Mouse (Mus musculus) adrenal gland, adult 18-20 months (tissue): ENCODE results near the gene Hist1h2be. TPM values are rescaled to one million over a fixed set of nuclear protein-coding genes. Genes with fewer than 3 reads are reported as not detected.

ENCODE experiments used
- DNase-seq, 2 experiments: peaks; one replicate each; pipeline ENCODE4 v3.0.0; 2021 to 2022; ENCODE audit warnings: low spot score in 2 of 2
- long read RNA-seq, 2 experiments: library from polyadenylated mRNA; stranded (forward); transcript quantifications; one replicate each; pipeline ENCODE4 v2.0.0; 2021
- total RNA-seq, 2 experiments: library from RNA; stranded (reverse); gene quantifications; 1 replicate in 1 of 2; 2 replicates in 1 of 2; pipeline ENCODE4 v1.2.3; 2021

The Hist1h2be gene
- total RNA-seq, result 10 to 100 TPM in 1 of 2 experiments, 1 to 10 TPM in 1; 9.3 to 13.3 TPM
- long read RNA-seq, experiment 1, partial matches to known transcripts, result 2 of 3 reads
- long read RNA-seq, experiment 1, other reads (novel, unspliced or antisense), result 0 of 3 reads
- long read RNA-seq, experiment 2, partial matches to known transcripts, result 0 of 8 reads
- long read RNA-seq, experiment 2, other reads (novel, unspliced or antisense), result 4 of 8 reads

- DNase-seq, result peak; percentile 46 to 51
Measured at GRCm38 (mm10) chr13:23620733-23621531, at the start of gene Hist1h2be. TSS of gene Hist1h2be (minus strand) at chr13:23621124.

- no peak for DNase-seq
Measured at GRCm38 (mm10) chr13:23662536-23662935, 41.6 kb upstream of the Hist1h2be start.

- no peak for DNase-seq
Measured at GRCm38 (mm10) chr13:23659636-23660366, 38.9 kb upstream of the Hist1h2be start.

GRCm38 (mm10) chr13:23630653-23631052 is 9.7 kb upstream of the Hist1h2be start:
- DNase-seq, result no peak

- DNase-seq, result no peak
Measured at GRCm38 (mm10) chr13:23622861-23623450, 2.0 kb upstream of the Hist1h2be start.

GRCm38 (mm10) chr13:23622175-23622671 is 1.3 kb upstream of the Hist1h2be start, which contains the start of gene Hist1h1e:
TSS of gene Hist1h1e (minus strand) at chr13:23622558.
- peak; percentile 90 to 94 for DNase-seq

- peak; percentile 51 to 55 for DNase-seq
Measured at GRCm38 (mm10) chr13:23621532-23622174, 729 bp upstream of the Hist1h2be start.

GRCm38 (mm10) chr13:23620056-23620732 is 730 bp downstream of the Hist1h2be start:
- DNase-seq, result no peak

GRCm38 (mm10) chr13:23611638-23612037 is 9.3 kb downstream of the Hist1h2be start:
- no peak for DNase-seq

- DNase-seq, result no peak
Measured at GRCm38 (mm10) chr13:23610393-23610792, 10.5 kb downstream of the Hist1h2be start.

GRCm38 (mm10) chr13:23609844-23610243 is 11.1 kb downstream of the Hist1h2be start:
- no peak for DNase-seq

- DNase-seq, result peak in 1 of 2 experiments; percentile 9
Measured at GRCm38 (mm10) chr13:23609209-23609608, 11.7 kb downstream of the Hist1h2be start.

- DNase-seq, result no peak
Measured at GRCm38 (mm10) chr13:23605052-23605451, 15.9 kb downstream of the Hist1h2be start.

GRCm38 (mm10) chr13:23604452-23604851 is 16.5 kb downstream of the Hist1h2be start:
- DNase-seq, result no peak

- DNase-seq, result no peak
Measured at GRCm38 (mm10) chr13:23603182-23603699, 17.7 kb downstream of the Hist1h2be start.

- DNase-seq, result peak; percentile 83 to 84
Measured at GRCm38 (mm10) chr13:23597957-23598356, 23.0 kb downstream of the Hist1h2be start.

- DNase-seq, result no peak
Measured at GRCm38 (mm10) chr13:23595622-23596372, 25.1 kb downstream of the Hist1h2be start.

- DNase-seq, result no peak
Measured at GRCm38 (mm10) chr13:23595185-23595584, 25.7 kb downstream of the Hist1h2be start.
